Mouse (Mus musculus): ENCODE results near the gene Gab1.

The Gab1 gene

GRCm38 (mm10) chr8:80872688-80873087, 7.6 kb downstream of the Gab1 start:
- no peak for DNase-seq (ENCODE audit: low read depth, low spot score)

- no peak for DNase-seq (ENCODE audit: low read depth, low spot score)
Measured at GRCm38 (mm10) chr8:80871400-80871799, 8.9 kb downstream of the Gab1 start.

GRCm38 (mm10) chr8:80870535-80871204, 9.6 kb downstream of the Gab1 start:
- DNase-seq (ENCODE audit: low read depth, low spot score) = no peak

- DNase-seq (ENCODE audit: low read depth, low spot score) = peak; percentile 53
Measured at GRCm38 (mm10) chr8:80869881-80870328, 10.4 kb downstream of the Gab1 start.

- DNase-seq (ENCODE audit: low read depth, low spot score) = no peak
Measured at GRCm38 (mm10) chr8:80868801-80869323, 11.5 kb downstream of the Gab1 start.

- DNase-seq (ENCODE audit: low read depth, low spot score) = no peak
Measured at GRCm38 (mm10) chr8:80868006-80868702, 12.2 kb downstream of the Gab1 start.

GRCm38 (mm10) chr8:80867598-80867997, 12.7 kb downstream of the Gab1 start:
- no peak for DNase-seq (ENCODE audit: low read depth, low spot score)

GRCm38 (mm10) chr8:80865181-80865784, 15.0 kb downstream of the Gab1 start:
- no peak for DNase-seq (ENCODE audit: low read depth, low spot score)

GRCm38 (mm10) chr8:80863393-80863792, 16.9 kb downstream of the Gab1 start:
- DNase-seq (ENCODE audit: low read depth, low spot score) = no peak

GRCm38 (mm10) chr8:80859180-80859775, 21.0 kb downstream of the Gab1 start:
- no peak for DNase-seq (ENCODE audit: low read depth, low spot score)

- DNase-seq (ENCODE audit: low read depth, low spot score) = no peak
Measured at GRCm38 (mm10) chr8:80857851-80858367, 22.4 kb downstream of the Gab1 start.

GRCm38 (mm10) chr8:80857128-80857527, 23.2 kb downstream of the Gab1 start:
- no peak for DNase-seq (ENCODE audit: low read depth, low spot score)

GRCm38 (mm10) chr8:80856606-80857005, 23.7 kb downstream of the Gab1 start:
- no peak for DNase-seq (ENCODE audit: low read depth, low spot score)

GRCm38 (mm10) chr8:80853622-80854021, 26.7 kb downstream of the Gab1 start:
- no peak for DNase-seq (ENCODE audit: low read depth, low spot score)

GRCm38 (mm10) chr8:80853208-80853607, 27.1 kb downstream of the Gab1 start:
- DNase-seq (ENCODE audit: low read depth, low spot score) = no peak

GRCm38 (mm10) chr8:80852412-80853165, 27.7 kb downstream of the Gab1 start:
- no peak for DNase-seq (ENCODE audit: low read depth, low spot score)

GRCm38 (mm10) chr8:80851648-80852047, 28.7 kb downstream of the Gab1 start:
- no peak for DNase-seq (ENCODE audit: low read depth, low spot score)

GRCm38 (mm10) chr8:80850013-80850412, 30.3 kb downstream of the Gab1 start:
- DNase-seq (ENCODE audit: low read depth, low spot score) = no peak

GRCm38 (mm10) chr8:80848631-80849030, 31.7 kb downstream of the Gab1 start:
- no peak for DNase-seq (ENCODE audit: low read depth, low spot score)

GRCm38 (mm10) chr8:80847912-80848311, 32.4 kb downstream of the Gab1 start:
- DNase-seq (ENCODE audit: low read depth, low spot score) = no peak

GRCm38 (mm10) chr8:80845284-80845683, 35.0 kb downstream of the Gab1 start:
- DNase-seq (ENCODE audit: low read depth, low spot score) = no peak
